Mouse (Mus musculus) forebrain, postnatal 0 days (tissue): ENCODE measurements at regions not wholly inside any gene's neighbourhood (a gene's known extent, or its start where the extent isn't known, plus 50 kb on each side); places are given as distances from the start of the nearest gene placed in this dataset.

Experiments used
- ATAC-seq: fragments of 200-750 bp; cut with Nextera tagmentation; 2 replicates; pipeline ENCODE4 v1.8.0; 2017; ENCODE audit warnings: mild to moderate bottlenecking, moderate library complexity
- DNase-seq: peaks from one replicate; pipeline ENCODE4 v3.0.0-alpha.2; 2015
- H3K27ac ChIP-seq: fragments of 300-500 bp; sonication (generic); 2 replicates; pipeline ENCODE4 v1.5.1; 2014; ENCODE audit warnings: low read depth, mild to moderate bottlenecking, antibody characterized with exemption, low read length, moderate library complexity, mixed read lengths
- H3K27me3 ChIP-seq: fragments of 300-500 bp; sonication (generic); 2 replicates; pipeline ENCODE4 v1.6.1; 2014; ENCODE audit warnings: mild to moderate bottlenecking, low read length, mixed read lengths; ENCODE audit not compliant: insufficient read depth
- H3K36me3 ChIP-seq: fragments of 300-500 bp; sonication (generic); 2 replicates; pipeline ENCODE4 v1.6.1; 2014; ENCODE audit warnings: mild to moderate bottlenecking, moderate library complexity; ENCODE audit not compliant: insufficient read depth
- H3K4me1 ChIP-seq: fragments of 300-500 bp; sonication (generic); 2 replicates; pipeline ENCODE4 v1.6.1; 2014; ENCODE audit warnings: antibody characterized with exemption; ENCODE audit not compliant: insufficient read depth
- H3K4me2 ChIP-seq: fragments of 300-500 bp; sonication (generic); 2 replicates; pipeline ENCODE4 v1.6.1; 2014; ENCODE audit warnings: low read depth, mild to moderate bottlenecking, moderate library complexity
- H3K4me3 ChIP-seq: fragments of 300-500 bp; sonication (generic); 2 replicates; pipeline ENCODE4 v1.5.1; 2014; ENCODE audit warnings: low read depth, low read length, mixed read lengths
- H3K9ac ChIP-seq: fragments of 300-500 bp; sonication (generic); 2 replicates; pipeline ENCODE4 v1.6.1; 2014; ENCODE audit warnings: mild to moderate bottlenecking
- H3K9me3 ChIP-seq: fragments of 300-500 bp; sonication (generic); 2 replicates; pipeline ENCODE4 v1.6.1; 2016; ENCODE audit warnings: low read length
- CTCF ChIP-seq: sonication (generic); IDR thresholded peaks from 2 replicates; pipeline ENCODE4 v1.5.1; 2016; ENCODE audit warnings: antibody characterized with exemption, control low read depth, low read depth
- WGBS: fragments of 180-500 bp; shearing (Covaris S2); extraction: QIAGEN DNeasy Blood & Tissue Kit; methylation state at CpG from one replicate; pipeline ENCODE4 v1.1.7; 2014; 5-methylcytosine and 5-hydroxymethylcytosine counted together

GRCm38 (mm10) chr19:59687206-59687605 is 229.0 kb downstream of the Emx2 start:
- no peaks in the 10 kb centered on the region for H3K36me3 ChIP-seq
- H3K27me3 ChIP-seq, result no peaks in the 10 kb centered on the region
- no peak overlapping the region for H3K9ac ChIP-seq
- H3K4me3 ChIP-seq, result no peak overlapping the region
- H3K4me1 ChIP-seq, result no peaks in the 10 kb centered on the region
- DNase-seq, result no peak
- no peak for ATAC-seq
- TF ChIP-seq CTCF, result no peak
- 91% methylated on average over 7 of the region's 7 CpGs for WGBS
- no peaks in the 10 kb centered on the region for H3K9me3 ChIP-seq
- H3K27ac ChIP-seq, result no peak overlapping the region
- H3K4me2 ChIP-seq, result no peak overlapping the region

GRCm38 (mm10) chr19:59687681-59688080 is 229.5 kb downstream of the Emx2 start:
- WGBS, result 90% methylated on average over 1 of the region's 1 CpGs
- no peak for TF ChIP-seq CTCF

GRCm38 (mm10) chr19:59691541-59692096 is 233.4 kb downstream of the Emx2 start:
- TF ChIP-seq CTCF, result no peak
- Histone ChIP-seq H3K4me3 (no peak overlapping the region), H3K9ac (no peak overlapping the region), H3K27me3 (no peaks in the 10 kb centered on the region), H3K9me3 (no peaks in the 10 kb centered on the region), H3K4me2 (no peak overlapping the region), H3K27ac (no peak overlapping the region), H3K36me3 (no peaks in the 10 kb centered on the region), H3K4me1 (no peaks in the 10 kb centered on the region)
- ATAC-seq (no peak), DNase-seq (no peak)
- WGBS, result 76% methylated on average over 15 of the region's 15 CpGs

More at GRCm38 (mm10) chr19:59687681-59688080, 229.5 kb downstream of the Emx2 start:
- no peaks in the 10 kb centered on the region for H3K4me1 ChIP-seq
- no peaks in the 10 kb centered on the region for H3K27me3 ChIP-seq
- H3K4me3 ChIP-seq, result no peak overlapping the region
- no peak overlapping the region for H3K4me2 ChIP-seq
- H3K36me3 ChIP-seq, result no peaks in the 10 kb centered on the region
- no peak for ATAC-seq
- no peak overlapping the region for H3K9ac ChIP-seq
- no peak overlapping the region for H3K27ac ChIP-seq
- H3K9me3 ChIP-seq, result no peaks in the 10 kb centered on the region
- no peak for DNase-seq

GRCm38 (mm10) chr19:59697628-59698027 is 239.5 kb downstream of the Emx2 start:
- peak; percentile 67 for DNase-seq
- no peaks in the 10 kb centered on the region for H3K36me3 ChIP-seq
- ATAC-seq, result peak; percentile 92
- no peak overlapping the region for H3K4me2 ChIP-seq
- H3K27ac ChIP-seq, result no peak overlapping the region
- no peak overlapping the region for H3K4me3 ChIP-seq
- 13% methylated on average over 5 of the region's 5 CpGs for WGBS
- no peaks in the 10 kb centered on the region for H3K4me1 ChIP-seq
- H3K9ac ChIP-seq, result no peak overlapping the region
- H3K9me3 ChIP-seq, result no peaks in the 10 kb centered on the region
- no peak for TF ChIP-seq CTCF
- H3K27me3 ChIP-seq, result no peaks in the 10 kb centered on the region

GRCm38 (mm10) chr19:59700187-59700586 is 242.0 kb downstream of the Emx2 start:
- TF ChIP-seq CTCF, result no peak
- Histone ChIP-seq H3K9me3 (no peaks in the 10 kb centered on the region), H3K27me3 (no peaks in the 10 kb centered on the region), H3K36me3 (no peaks in the 10 kb centered on the region), H3K4me3 (no peak overlapping the region), H3K4me2 (no peak overlapping the region), H3K9ac (no peak overlapping the region), H3K27ac (no peak overlapping the region), H3K4me1 (no peaks in the 10 kb centered on the region)
- no peak for ATAC-seq
- WGBS, result 64% methylated on average over 3 of the region's 3 CpGs
- DNase-seq, result no peak

- Histone ChIP-seq H3K27ac (no peak overlapping the region), H3K4me2 (no peak overlapping the region), H3K4me1 (no peaks in the 10 kb centered on the region), H3K9ac (no peak overlapping the region), H3K4me3 (no peak overlapping the region), H3K9me3 (no peaks in the 10 kb centered on the region), H3K27me3 (no peaks in the 10 kb centered on the region), H3K36me3 (no peaks in the 10 kb centered on the region)
- ATAC-seq (no peak), DNase-seq (no peak)
- no peak for TF ChIP-seq CTCF
- 52% methylated on average over 5 of the region's 5 CpGs for WGBS
Measured at GRCm38 (mm10) chr19:59707106-59707505, 236.3 kb downstream of the Rab11fip2 start.

- Histone ChIP-seq H3K27ac (no peak overlapping the region), H3K27me3 (no peaks in the 10 kb centered on the region), H3K9ac (no peak overlapping the region), H3K4me3 (no peak overlapping the region), H3K4me2 (no peak overlapping the region), H3K4me1 (no peaks in the 10 kb centered on the region), H3K36me3 (no peaks in the 10 kb centered on the region), H3K9me3 (no peaks in the 10 kb centered on the region)
- no peak for ATAC-seq
- no peak for TF ChIP-seq CTCF
- WGBS, result 10% methylated on average over 2 of the region's 2 CpGs
- no peak for DNase-seq
Measured at GRCm38 (mm10) chr19:59709180-59709579, 234.3 kb downstream of the Rab11fip2 start.
